Mouse (Mus musculus) liver, postnatal 0 days (tissue): ENCODE data around the gene Usp35.

Source experiments
- CTCF ChIP-seq: sonication (generic); IDR thresholded peaks from 2 replicates; pipeline ENCODE4 v1.5.1; 2016; ENCODE audit warnings: antibody characterized with exemption, low read depth
- EP300 ChIP-seq: IDR thresholded peaks from 2 replicates; pipeline ENCODE4 v1.6.1; 2016; ENCODE audit warnings: antibody characterized with exemption, low read depth, mild to moderate bottlenecking

DNA sequence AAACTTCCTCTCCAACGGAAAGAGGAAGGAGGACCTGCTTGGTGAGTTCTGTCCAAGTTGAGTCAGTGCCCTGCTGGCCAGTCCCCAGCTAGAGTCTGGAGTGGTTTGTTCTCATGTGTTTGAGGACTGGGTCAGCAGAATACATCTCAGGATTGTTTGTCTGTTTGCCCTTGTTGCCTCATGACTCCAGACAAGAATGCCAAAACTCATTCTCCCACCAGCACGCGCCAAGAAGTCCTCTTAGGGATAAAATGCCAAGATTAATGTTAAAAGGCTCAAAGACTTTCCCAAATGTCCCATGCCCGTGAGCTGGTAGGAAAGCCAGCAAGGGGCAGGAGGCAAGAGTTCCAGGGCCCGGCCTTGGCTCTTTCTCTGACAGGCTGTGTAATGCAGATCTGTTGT, 25.1 kb upstream of the Usp35 start:
- TF ChIP-seq CTCF (no peak), EP300 (no peak)
